Mouse (Mus musculus) MEL-GATA-1-ER (cell line): ENCODE measurements around the gene Gm5072.
"Not testable (repeated sequence)": the region's sequence is repeated elsewhere in the genome, so short reads cannot be mapped to it uniquely, and the experiment has no call there.

Source experiments
- DNase-seq: peaks from one replicate; pipeline ENCODE4 v3.0.0-alpha.2; 2012; ENCODE audit warnings: low read depth; ENCODE audit errors: extremely low read depth

Gene Gm5072

DNA sequence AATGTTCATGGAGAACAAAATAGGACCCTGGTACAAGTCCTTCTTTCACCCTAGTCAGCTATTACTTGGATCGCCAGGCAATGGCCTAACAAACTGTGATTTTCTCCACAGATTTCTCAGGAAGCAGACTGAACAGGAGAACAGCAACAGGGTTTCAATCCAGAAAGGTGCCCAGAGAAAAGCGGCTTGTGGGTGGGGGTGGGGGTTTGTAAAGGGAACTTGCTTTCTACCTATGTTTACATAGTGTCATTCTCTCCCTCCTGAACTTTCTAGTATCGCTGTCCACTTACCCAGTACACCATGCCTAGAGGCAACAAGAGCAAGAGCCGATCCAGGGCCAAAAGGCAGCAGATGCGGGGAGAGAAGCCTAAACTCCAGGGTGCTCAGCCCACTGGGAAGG is at the start of gene Gm5072:
Gene Gm5072, plus strand, starts transcription at position 301 of the 400 bp plus-strand sequence.
- not testable (repeated sequence) for DNase-seq
